Comparison of ENCODE assay signal across 19 mouse cellular contexts in the genomic region with DNA sequence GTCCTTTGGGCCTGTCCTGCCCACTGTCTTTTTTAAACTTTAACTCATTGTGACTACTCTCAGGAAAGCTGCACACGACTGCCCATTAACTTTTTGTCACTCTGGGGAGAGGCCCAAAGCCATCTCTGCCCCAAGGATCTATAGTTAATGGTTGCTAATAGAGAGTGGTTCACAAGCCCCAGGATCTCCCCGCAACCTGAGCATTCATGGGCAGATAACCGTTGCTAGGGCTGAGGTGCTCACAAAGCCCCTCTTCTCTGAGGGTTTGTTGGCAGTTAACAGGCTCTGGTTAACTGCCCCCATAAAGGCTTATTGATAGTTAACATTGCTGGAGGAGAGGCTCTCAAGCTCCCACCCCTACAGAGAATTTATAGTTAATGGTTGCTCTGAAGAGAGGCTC. TPM values are rescaled to one million over a fixed set of nuclear protein-coding genes. Genes with fewer than 3 reads are reported as not detected.
"Had no signal": no experiment of that assay in that cellular context is flagged by ENCODE, and none has a peak within 500 bp of the region (broad histone marks: within the 10 kb centered on the region; RNA-seq: fewer than 3 reads in every experiment).

No protein-coding gene starts in this region.

- H3K4me3 ChIP-seq: neural tube, embryonic 12.5 days; neural tube, embryonic 13.5 days; neural tube, embryonic 15.5 days; stomach, embryonic 15.5 days had no signal

- H3K27ac ChIP-seq: neural tube, embryonic 12.5 days; neural tube, embryonic 13.5 days; neural tube, embryonic 15.5 days; stomach, embryonic 15.5 days; stomach, postnatal 0 days had no signal

- H3K9me3 ChIP-seq: neural tube, embryonic 12.5 days; neural tube, embryonic 13.5 days; neural tube, embryonic 15.5 days; stomach, embryonic 15.5 days had no signal

- H3K36me3 ChIP-seq: stomach, embryonic 15.5 days had no signal

- DNase-seq: retina, postnatal 1 day; right cerebral cortex, adult 18-20 months; right cerebral cortex, postnatal 14 days; right cerebral cortex, postnatal 25 days; right cerebral cortex, postnatal 4 days; spleen, adult 18-20 months; thymus, adult 18-20 months; thymus, adult 2 months; thymus, postnatal 14 days; thymus, postnatal 25 days; thymus, postnatal 36 days; thymus, postnatal 4 days had no signal

RNA-seq across cellular contexts. Expression of gene Gng4, which starts 3.6 kb away (rescaled TPM):
- polyA plus RNA-seq: spleen, adult 2 months; testis, adult 2 months had no signal
